Mouse (Mus musculus) layer of hippocampus, postnatal 36 days (tissue): ENCODE data around the gene Elovl4. TPM values are rescaled to one million over a fixed set of nuclear protein-coding genes. Genes with fewer than 3 reads are reported as not detected.

Source experiments
- total RNA-seq, 2 experiments: library from RNA; stranded (reverse); gene quantifications; 2 replicates each; pipeline ENCODE4 v1.2.3; 2021

Gene Elovl4
- total RNA-seq, 2 experiments from 2014 or later: 62.1 to 67.0 TPM

Other genes with a start within 250 kb of the Elovl4 start
- under 1 TPM; 0.66 to 0.72 TPM for gene Ttk, start 28.4 kb upstream of the Elovl4 start, total RNA-seq
- gene Bckdhb, start 118.9 kb upstream of the Elovl4 start, total RNA-seq: 10 to 100 TPM; 42.1 to 42.4 TPM